Mouse (Mus musculus): ENCODE results near the gene Lst1. TPM values are rescaled to one million over a fixed set of nuclear protein-coding genes. Genes with fewer than 3 reads are reported as not detected.
"Not testable (repeated sequence)": the region's sequence is repeated elsewhere in the genome, so short reads cannot be mapped to it uniquely, and the experiment has no call there.

Gene Lst1
- total and polyA plus RNA-seq, 3 experiments: 15.2 to 29.0 TPM; not detected in 1

DNA sequence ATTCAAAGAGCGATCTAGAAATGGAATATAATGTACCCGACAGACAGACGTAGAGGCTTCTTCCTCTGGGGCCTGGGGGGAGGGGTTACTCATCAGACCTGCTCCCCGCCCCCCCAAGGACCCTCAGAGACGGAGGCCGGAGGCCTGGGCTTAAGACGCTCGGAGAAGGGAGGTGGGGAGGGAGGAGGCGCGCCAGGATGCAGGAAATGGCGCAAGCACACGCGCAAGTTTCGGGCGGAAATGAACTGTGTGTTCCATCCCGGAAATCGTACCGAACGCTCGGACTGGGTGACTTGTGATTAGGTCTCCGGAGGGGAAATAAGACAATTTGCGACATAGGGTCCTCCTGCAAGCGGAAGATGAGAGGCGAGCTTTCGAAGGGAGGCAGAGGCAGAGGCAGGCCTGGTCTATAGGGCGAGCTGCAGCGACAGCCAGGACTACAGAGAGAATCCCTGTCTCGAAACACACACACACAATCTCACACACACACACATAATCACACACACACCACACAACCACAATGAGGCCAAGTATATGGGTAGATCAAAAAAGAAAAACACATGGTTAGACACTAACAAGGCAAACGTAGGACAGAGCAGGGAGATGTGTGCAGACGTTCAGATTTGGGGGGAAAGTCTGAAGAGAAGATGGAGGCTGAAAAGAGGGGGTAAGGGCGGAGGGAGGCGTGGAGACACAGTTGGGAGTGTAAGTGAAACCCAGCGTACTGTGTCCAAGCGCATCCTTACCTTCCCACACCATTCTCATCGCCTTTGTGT lies 47.6 kb upstream of the Lst1 start, which contains the start of gene Nfkbil1 (continued):
- no peak for TF ChIP-seq E2F4 (IDR thresholded peaks at IDR 0.05; ENCODE audit: borderline replicate concordance, low read depth, low read length)
- peak; percentile 89 for TF ChIP-seq KAT2A (conservative IDR thresholded peaks at IDR 0.05; ENCODE audit: low read depth, low read length)
- peak; percentile 40 for TF ChIP-seq SMC3 (IDR thresholded peaks at IDR 0.05; ENCODE audit: low read depth, low read length)
- TF ChIP-seq JUND (IDR thresholded peaks at IDR 0.05; ENCODE audit: low read depth, low read length): peak; percentile 77; the same call in 1 of the 2 replicates
- peak; percentile 85 for TF ChIP-seq MXI1 (IDR thresholded peaks at IDR 0.05; ENCODE audit: low read depth, low read length)
- no peak for TF ChIP-seq TAL1 (IDR thresholded peaks at IDR 0.05; ENCODE audit: low read length)
- TF ChIP-seq POLR2AphosphoS5 (IDR thresholded peaks at IDR 0.05; ENCODE audit: borderline replicate concordance, low read depth, low read length): no peak

DNA sequence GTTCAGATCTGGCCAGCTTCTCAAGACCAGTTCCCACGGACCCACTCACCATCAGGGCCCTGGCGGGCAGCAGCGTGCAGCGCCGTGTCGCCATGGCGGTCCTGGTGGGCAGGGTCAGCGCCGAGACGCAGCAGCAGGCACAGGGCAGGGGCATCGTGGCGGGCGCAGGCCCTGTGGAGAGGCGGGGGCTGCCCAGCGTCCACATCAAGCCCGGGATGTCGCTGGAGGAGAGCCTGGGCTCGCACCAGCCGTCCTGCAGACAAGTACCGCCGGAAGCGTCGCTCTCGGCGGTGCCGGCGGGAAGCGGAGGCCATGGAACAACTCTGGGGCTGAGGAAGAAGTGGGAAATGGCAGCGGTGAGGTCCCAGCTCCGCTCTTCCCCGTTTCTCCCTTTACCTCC lies 46.7 kb upstream of the Lst1 start:
- H3K27me3 ChIP-seq (ENCODE audit: control insufficient read depth in 1 of 2, insufficient read depth in 2 of 2, low read length in 2 of 2): no peaks in the 10 kb centered on the region
- H3K27ac ChIP-seq (ENCODE audit: control insufficient read depth, low read depth, low read length): peak overlapping the region; percentile 98
- H3K4me3 ChIP-seq (ENCODE audit: control insufficient read depth in 1 of 2, insufficient read depth in 1 of 2, low read depth in 2 of 2, low read length in 2 of 2): peak overlapping the region; percentile 64 to 94
- H3K79me2 ChIP-seq (ENCODE audit: control insufficient read depth, insufficient read depth, low read length, poor library complexity): peaks cover 26% of the 10 kb centered on the region
- DNase-seq (ENCODE audit: low read depth, low spot score): peak; percentile 70
- no peaks in the 10 kb centered on the region for H3K9me3 ChIP-seq (replicated peaks; ENCODE audit: insufficient read depth, low read length)
- TF ChIP-seq ETS1 (IDR thresholded peaks at IDR 0.05; ENCODE audit: low read depth, low read length) (0 out of 2 replicates have a peak, but pooled peaks have one; percentile 19), MEF2A (IDR thresholded peaks at IDR 0.05; ENCODE audit: extremely low read depth, insufficient replicate concordance, low read depth, low read length, poor library complexity, severe bottlenecking) (no peak), POLR2A (IDR thresholded peaks at IDR 0.05; ENCODE audit: control insufficient read depth in 1 of 2, insufficient read depth in 1 of 2, low read depth in 1 of 2, low read length in 2 of 2, poor library complexity in 1 of 2) (peak; percentile 15 to 66; a peak in 2 of 4 replicates)
- H3K36me3 ChIP-seq (ENCODE audit: control insufficient read depth in 1 of 2, insufficient read depth in 2 of 2, low read length in 2 of 2): peaks cover 6% of the 10 kb centered on the region in 2 experiments; a peak in 3 of 4 replicates
- peaks cover 0 to 9% of the 10 kb centered on the region in 2 experiments; a peak in 2 of 4 replicates for H3K4me1 ChIP-seq (ENCODE audit: control insufficient read depth in 1 of 2, insufficient read depth in 2 of 2, low read length in 2 of 2)
- peak overlapping the region; percentile 94 for H3K9ac ChIP-seq (ENCODE audit: control insufficient read depth, low read depth, low read length, poor library complexity, severe bottlenecking)

DNA sequence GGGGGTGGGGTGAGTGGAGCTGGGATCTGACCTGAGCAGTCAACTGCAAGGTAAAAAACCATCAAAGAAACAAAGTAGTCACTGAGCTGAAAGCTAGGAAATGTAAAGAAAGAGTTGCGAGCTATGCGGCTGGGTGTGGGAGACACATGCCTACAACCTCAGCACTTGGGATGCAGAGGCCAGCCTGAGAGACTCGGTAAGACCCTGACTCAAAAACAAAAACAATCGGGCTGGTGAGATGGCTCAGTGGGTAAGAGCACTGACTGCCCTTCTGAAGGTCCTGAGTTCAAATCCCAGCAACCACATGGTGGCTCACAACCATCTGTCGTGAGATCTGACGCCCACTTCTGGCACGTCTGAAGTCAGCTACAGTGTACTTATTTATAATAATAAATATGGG lies 45.9 kb upstream of the Lst1 start:
- H3K4me3 ChIP-seq (ENCODE audit: control insufficient read depth in 1 of 2, insufficient read depth in 1 of 2, low read depth in 2 of 2, low read length in 2 of 2): peak overlapping the region; percentile 64 to 94
- peaks cover 26% of the 10 kb centered on the region for H3K79me2 ChIP-seq (ENCODE audit: control insufficient read depth, insufficient read depth, low read length, poor library complexity)
- not testable (repeated sequence) for H3K27me3 ChIP-seq (ENCODE audit: control insufficient read depth in 1 of 2, insufficient read depth in 2 of 2, low read length in 2 of 2); DNase-seq (ENCODE audit: low read depth, low spot score); H3K9me3 ChIP-seq (replicated peaks; ENCODE audit: insufficient read depth, low read length); H3K27ac ChIP-seq (ENCODE audit: control insufficient read depth, low read depth, low read length); H3K4me1 ChIP-seq (ENCODE audit: control insufficient read depth in 1 of 2, insufficient read depth in 2 of 2, low read length in 2 of 2)
- peaks cover 6 to 12% of the 10 kb centered on the region in 2 experiments for H3K36me3 ChIP-seq (ENCODE audit: control insufficient read depth in 1 of 2, insufficient read depth in 2 of 2, low read length in 2 of 2)
- H3K9ac ChIP-seq (ENCODE audit: control insufficient read depth, low read depth, low read length, poor library complexity, severe bottlenecking): peak overlapping the region; percentile 12; the same call in 1 of the 2 replicates

Measured in MEL (cell line).